10 mouse cellular contexts compared by ENCODE assay signal in the genomic region with DNA sequence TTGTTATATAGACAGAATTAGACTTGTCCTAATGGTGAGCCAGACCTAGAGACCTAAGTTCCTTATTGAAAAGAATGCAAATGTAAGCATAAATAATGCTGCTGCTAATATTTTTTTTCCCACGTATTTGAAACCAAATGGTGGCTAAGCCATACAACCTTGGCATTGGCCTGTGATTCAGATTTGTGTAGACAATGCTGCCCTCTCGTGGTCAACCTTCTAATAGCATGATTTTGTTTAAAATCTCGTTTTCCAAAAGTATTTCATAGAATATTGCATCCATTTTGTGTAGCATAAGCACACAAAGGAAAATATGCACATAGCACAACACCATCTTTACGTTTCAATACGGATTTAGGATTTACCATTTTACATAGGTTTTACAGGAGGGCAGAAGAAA.
DNase-seq lines count a peak whose midpoint lies in the region; ATAC-seq and TF ChIP-seq lines count a peak whose summit lies in the region.
"Had no signal": no experiment of that assay in that cellular context is flagged by ENCODE, and none has a peak within 500 bp of the region (broad histone marks: within the 10 kb centered on the region; RNA-seq: fewer than 3 reads in every experiment).

No protein-coding gene starts in this region.

- ATAC-seq in intestine, embryonic 14.5 days (replicated peaks; ENCODE audit: low FRiP score, low TSS enrichment, low read depth), result no peak
- ATAC-seq in intestine, embryonic 16.5 days, result no peak
- ATAC-seq in monocyte, adult 5-6 weeks (replicated peaks; ENCODE audit: insufficient number of reproducible peaks, low FRiP score, low TSS enrichment, poor library complexity, severe bottlenecking), result peak; percentile 72

- H3K9me3 ChIP-seq in intestine, embryonic 14.5 days (ENCODE audit: control insufficient read depth, low read length), result no peaks in the 10 kb centered on the region
- no peaks in the 10 kb centered on the region for H3K9me3 ChIP-seq in intestine, embryonic 16.5 days (ENCODE audit: control insufficient read depth, low read length)
- no peaks in the 10 kb centered on the region for H3K9me3 ChIP-seq in ES-E14 (ENCODE audit: control insufficient read depth, insufficient read depth, low read depth, low read length)
- H3K9me3 ChIP-seq: neural tube, embryonic 12.5 days had no signal

- H3K27ac ChIP-seq in intestine, embryonic 14.5 days (ENCODE audit: low read depth), result no peak overlapping the region
- no peak overlapping the region for H3K27ac ChIP-seq in intestine, embryonic 16.5 days (ENCODE audit: low read length)
- no peak overlapping the region for H3K27ac ChIP-seq in ES-E14 (ENCODE audit: insufficient read depth, low read depth, low read length, poor library complexity, severe bottlenecking)
- H3K27ac ChIP-seq in gastrocnemius, adult 2 months, result no peak overlapping the region
- H3K27ac ChIP-seq: neural tube, embryonic 12.5 days had no signal

- WGBS in intestine, embryonic 14.5 days, result under 1% methylated on average over 5 of the region's 5 CpGs
- under 1% methylated on average over 5 of the region's 5 CpGs for WGBS in intestine, embryonic 16.5 days

- no peak overlapping the region for H3K4me3 ChIP-seq in intestine, embryonic 14.5 days (ENCODE audit: low read depth, low read length)
- H3K4me3 ChIP-seq in intestine, embryonic 16.5 days (ENCODE audit: low read length), result no peak overlapping the region
- no peak overlapping the region for H3K4me3 ChIP-seq in ES-E14 (ENCODE audit: insufficient read depth in 1 of 2, low read depth in 1 of 2, low read length in 2 of 2, poor library complexity in 1 of 2, severe bottlenecking in 1 of 2)
- peak overlapping the region; percentile 36 for H3K4me3 ChIP-seq in gastrocnemius, adult 2 months
- H3K4me3 ChIP-seq: erythroblast, embryonic 14.5 days; neural tube, embryonic 12.5 days had no signal

- no peaks in the 10 kb centered on the region for H3K27me3 ChIP-seq in intestine, embryonic 14.5 days (replicated peaks; ENCODE audit: control insufficient read depth, insufficient read depth, low read length)
- no peaks in the 10 kb centered on the region for H3K27me3 ChIP-seq in intestine, embryonic 16.5 days (replicated peaks; ENCODE audit: control insufficient read depth, insufficient read depth, low read length)
- H3K27me3 ChIP-seq: neural tube, embryonic 12.5 days had no signal

- 0 out of 2 replicates have a peak, but pooled peaks cover 3% of the 10 kb centered on the region for H3K4me1 ChIP-seq in intestine, embryonic 14.5 days (replicated peaks; ENCODE audit: control insufficient read depth, insufficient read depth, low read length)
- H3K4me1 ChIP-seq in intestine, embryonic 16.5 days (ENCODE audit: control insufficient read depth, insufficient read depth, low read length), result no peaks in the 10 kb centered on the region
- peaks cover 0 to 2% of the 10 kb centered on the region in 2 experiments; a peak in 1 of 4 replicates for H3K4me1 ChIP-seq in ES-E14 (ENCODE audit: control insufficient read depth in 2 of 2, insufficient read depth in 2 of 2, low read length in 2 of 2, poor library complexity in 1 of 2)

- no peak overlapping the region for H3K9ac ChIP-seq in intestine, embryonic 14.5 days (ENCODE audit: low read length)
- H3K9ac ChIP-seq in intestine, embryonic 16.5 days (ENCODE audit: low read depth, low read length), result no peak overlapping the region
- no peak overlapping the region for H3K9ac ChIP-seq in ES-E14 (ENCODE audit: insufficient read depth, low read depth, low read length, poor library complexity, severe bottlenecking)
- H3K9ac ChIP-seq: neural tube, embryonic 12.5 days had no signal

- peak; percentile 80 for TF ChIP-seq CTCF in gastrocnemius, adult 2 months (IDR thresholded peaks at IDR 0.05)

- in situ Hi-C loops in ES-E14 (cut with MboI; ENCODE audit: low sequenced_read_pairs in 2 of 2, unreplicated experiment in 2 of 2), result loop anchor here (5.0 to 25.0 kb wide), 4 partner anchors 561 to 791 kb away; a partner anchor contains a TSS

- DNase-seq in intestine, embryonic 14.5 days (ENCODE audit: low spot score), result peak; percentile 77
- DNase-seq in ES-E14 (ENCODE audit: low read depth, low spot score), result peak; percentile 31
- peak; percentile 53 for DNase-seq in c-Kit-positive CD71-positive TER-119-positive erythroid progenitor cells, embryonic 14.5 days (ENCODE audit: low spot score)
- peak; percentile 44 for DNase-seq in gastrocnemius, adult 2 months
- DNase-seq in left cerebral cortex, adult 18-20 months (ENCODE audit: low spot score in 2 of 2), result peak; percentile 70 to 77
- DNase-seq in thymus, postnatal 25 days, result peak; percentile 70

- H3K4me2 ChIP-seq in intestine, embryonic 14.5 days (ENCODE audit: low read length), result no peak overlapping the region
- H3K4me2 ChIP-seq in intestine, embryonic 16.5 days (ENCODE audit: low read depth, low read length), result no peak overlapping the region
- H3K4me2 ChIP-seq: neural tube, embryonic 12.5 days had no signal

- intact Hi-C loops in gastrocnemius, adult 2 months (cut with DNase I), result loop anchor here (1.0 to 10.0 kb wide), 5 partner anchors 143 to 789 kb away; a partner anchor contains a TSS

- H3K36me3 ChIP-seq in intestine, embryonic 14.5 days (ENCODE audit: control insufficient read depth, insufficient read depth, low read length), result no peaks in the 10 kb centered on the region
- H3K36me3 ChIP-seq in intestine, embryonic 16.5 days (ENCODE audit: control insufficient read depth, insufficient read depth, low read length), result no peaks in the 10 kb centered on the region
- no peaks in the 10 kb centered on the region for H3K36me3 ChIP-seq in ES-E14 (ENCODE audit: control insufficient read depth, insufficient read depth, low read length, poor library complexity, severe bottlenecking)
- H3K36me3 ChIP-seq: neural tube, embryonic 12.5 days had no signal

TF ChIP-seq in ES-E14, 5 proteins besides CTCF, POLR2A, EP300 and RAD21:
- TF ChIP-seq ZC3H11A (IDR thresholded peaks at IDR 0.05; ENCODE audit: borderline replicate concordance, low read depth, low read length) (peak; percentile 97), ZNF384 (IDR thresholded peaks at IDR 0.05; ENCODE audit: low read depth, low read length) (no peak)
